Mouse (Mus musculus) bone marrow macrophage, adult 2 months (primary cell): Measurements from ENCODE around the gene Megf6. TPM values are rescaled to one million over a fixed set of nuclear protein-coding genes. Genes with fewer than 3 reads are reported as not detected.

Source experiments
- H3K27ac ChIP-seq: 2 replicates; pipeline ENCODE4 v1.5.1; 2012; ENCODE audit warnings: low read depth, low read length; ENCODE audit not compliant: insufficient read depth
- H3K4me1 ChIP-seq: 2 replicates; pipeline ENCODE4 v1.6.1; 2012; ENCODE audit warnings: low read length; ENCODE audit not compliant: control insufficient read depth, insufficient read depth
- H3K4me3 ChIP-seq: 2 replicates; pipeline ENCODE4 v1.5.1; 2012; ENCODE audit warnings: mild to moderate bottlenecking, low read length, moderate library complexity; ENCODE audit not compliant: insufficient read depth
- CTCF ChIP-seq: IDR thresholded peaks from 2 replicates; pipeline ENCODE4 v1.5.1; 2012; ENCODE audit warnings: low read depth, mild to moderate bottlenecking, low read length, moderate library complexity
- POLR2A ChIP-seq: IDR thresholded peaks from 2 replicates; pipeline ENCODE4 v1.6.1; 2012; ENCODE audit warnings: mild to moderate bottlenecking, low read depth, low read length, borderline replicate concordance
- polyA plus RNA-seq: library from polyadenylated mRNA; stranded (reverse); fragments of >200 nt; gene quantifications from 2 replicates; pipeline ENCODE4 v1.2.4, GENCODE M21; 2012; ENCODE audit not compliant: missing spikeins, insufficient read depth, insufficient read length

Gene Megf6
- polyA plus RNA-seq, 1 experiment, result not detected

DNA sequence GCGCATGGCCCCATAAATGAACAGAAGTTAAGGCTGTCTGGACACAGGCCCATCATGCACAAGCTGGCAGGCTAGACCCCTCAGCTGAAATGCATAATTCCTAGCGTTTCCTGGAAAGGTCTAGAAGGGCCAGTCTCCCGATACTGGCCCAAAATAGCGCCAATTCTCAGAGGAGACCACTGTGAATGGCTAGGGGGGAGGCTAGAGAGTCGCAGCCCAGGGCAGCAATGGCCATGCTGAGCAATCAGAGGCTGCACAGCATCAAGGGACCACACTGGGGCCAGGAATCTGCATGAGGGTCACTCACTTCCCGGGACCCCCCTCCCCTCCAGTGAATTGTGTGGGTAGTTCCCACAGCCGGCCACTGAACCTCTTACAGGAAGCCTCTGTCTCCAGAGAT, 113.1 kb downstream of the Megf6 start:
- no peak overlapping the region for H3K4me3 ChIP-seq
- TF ChIP-seq CTCF (no peak), POLR2A (no peak)
- no peaks in the 10 kb centered on the region for H3K4me1 ChIP-seq
- H3K27ac ChIP-seq, result no peak overlapping the region

DNA sequence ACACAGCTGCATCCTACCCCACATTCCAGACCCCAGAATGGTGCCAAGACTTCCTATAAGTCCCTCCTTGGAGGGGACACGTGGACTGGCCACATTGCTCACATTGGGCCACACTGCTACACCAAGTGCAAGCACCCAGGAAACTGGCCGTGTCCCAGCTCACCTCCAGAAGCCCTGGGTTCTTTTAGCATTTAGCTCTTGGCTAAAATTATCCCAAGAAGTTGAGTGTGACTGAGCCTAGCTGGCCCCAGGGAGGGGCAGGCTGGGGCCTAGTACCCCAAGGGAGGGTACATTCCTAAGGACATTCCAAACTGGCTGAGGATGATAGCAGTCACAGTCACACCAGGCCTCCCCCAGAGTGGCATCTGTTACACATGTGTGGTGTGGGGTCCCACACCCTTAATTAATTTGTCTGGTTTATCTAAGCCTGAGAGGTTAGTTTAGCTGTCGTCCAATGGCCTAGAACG, 123.2 kb downstream of the Megf6 start:
- TF ChIP-seq POLR2A (no peak), CTCF (no peak)
- Histone ChIP-seq H3K4me3 (no peak overlapping the region), H3K4me1 (no peaks in the 10 kb centered on the region), H3K27ac (no peak overlapping the region)

DNA sequence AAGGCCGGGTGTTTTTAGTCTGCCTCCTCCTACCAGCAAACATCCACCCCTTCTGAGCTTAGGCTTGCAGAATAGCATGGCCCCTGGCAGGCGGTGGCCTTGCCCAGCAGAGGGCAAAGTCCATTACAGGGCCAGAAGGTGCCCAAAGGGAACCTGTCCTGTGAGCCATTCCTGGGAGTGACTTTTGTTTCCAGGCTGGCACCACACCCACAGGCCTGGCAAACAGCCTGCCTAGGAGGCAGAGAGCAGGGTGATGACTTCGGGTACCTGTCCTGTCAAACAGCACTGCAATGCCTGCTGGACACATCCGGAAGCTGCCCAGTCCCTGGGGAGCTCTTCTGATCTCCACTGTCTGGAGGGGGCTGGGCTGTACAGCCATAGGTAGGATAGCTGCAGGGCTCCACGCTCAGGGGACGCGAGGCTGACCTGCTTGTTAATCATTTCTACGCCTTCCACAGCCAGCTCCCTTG, 123.8 kb downstream of the Megf6 start:
- Histone ChIP-seq H3K4me3 (no peak overlapping the region), H3K4me1 (no peaks in the 10 kb centered on the region), H3K27ac (no peak overlapping the region)
- no peak for TF ChIP-seq CTCF
- TF ChIP-seq POLR2A, result no peak

DNA sequence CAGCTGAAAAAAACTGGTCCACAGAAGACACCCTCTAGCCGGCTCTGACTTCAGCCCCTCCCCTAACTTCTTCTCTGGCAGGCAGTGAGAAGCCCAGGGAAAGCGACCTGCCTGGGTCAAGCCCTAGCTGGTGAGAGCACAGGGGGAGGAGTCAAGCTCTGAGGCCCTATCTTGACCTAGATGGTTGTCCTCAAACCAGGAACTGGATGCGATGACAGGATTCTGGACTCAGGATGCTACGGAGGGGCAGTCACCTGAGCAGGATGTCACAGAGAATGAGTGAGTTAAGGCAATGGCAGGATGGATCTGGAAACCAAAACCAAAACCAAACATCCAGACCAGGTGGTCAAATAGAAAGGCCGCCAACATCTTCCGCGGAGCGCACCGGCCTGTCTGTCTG, 127.2 kb downstream of the Megf6 start:
- Histone ChIP-seq H3K4me3 (no peak overlapping the region), H3K4me1 (no peaks in the 10 kb centered on the region), H3K27ac (no peak overlapping the region)
- TF ChIP-seq POLR2A (no peak), CTCF (no peak)

DNA sequence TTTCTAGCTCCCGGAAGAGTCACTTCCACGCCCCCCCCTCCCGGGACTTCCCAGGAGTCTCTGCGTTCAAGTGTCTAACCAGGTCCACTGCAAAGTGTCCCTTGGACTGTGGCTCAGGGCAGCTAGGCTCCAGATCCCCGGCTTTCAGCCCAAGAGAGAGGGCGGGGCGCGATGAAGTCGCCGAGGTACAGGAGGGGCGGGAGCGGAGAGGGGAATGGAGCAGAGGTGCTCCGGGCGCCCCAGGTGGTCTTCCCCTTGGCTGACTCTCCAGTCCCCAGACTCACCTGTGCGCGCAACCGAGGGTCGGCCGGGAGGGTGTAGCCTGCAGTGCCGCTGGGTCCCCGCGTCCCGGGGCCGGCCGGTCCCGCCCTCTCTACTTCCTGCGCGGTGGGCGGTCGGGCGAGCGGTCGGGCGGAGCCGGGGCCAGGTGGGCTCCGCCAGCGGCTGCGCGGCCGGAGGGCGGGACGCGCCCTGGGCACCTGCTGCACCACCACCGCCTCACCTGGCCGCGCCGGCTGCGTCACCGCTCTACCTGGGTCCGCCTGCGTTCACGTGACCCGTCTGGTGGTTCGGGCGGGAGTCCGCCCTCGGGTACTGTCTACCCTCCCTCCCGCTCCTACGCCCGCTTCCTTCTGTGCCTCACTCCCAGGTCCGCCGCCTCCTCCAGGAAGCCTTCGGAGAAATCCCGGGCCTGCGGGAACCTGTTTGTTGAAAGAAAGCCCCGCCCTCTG, 129.2 kb downstream of the Megf6 start:
- Histone ChIP-seq H3K4me1 (no peaks in the 10 kb centered on the region), H3K4me3 (peak overlapping the region; percentile 11; the same call in 1 of the 2 replicates), H3K27ac (no peak overlapping the region)
- no peak for TF ChIP-seq POLR2A
- TF ChIP-seq CTCF, result no peak

DNA sequence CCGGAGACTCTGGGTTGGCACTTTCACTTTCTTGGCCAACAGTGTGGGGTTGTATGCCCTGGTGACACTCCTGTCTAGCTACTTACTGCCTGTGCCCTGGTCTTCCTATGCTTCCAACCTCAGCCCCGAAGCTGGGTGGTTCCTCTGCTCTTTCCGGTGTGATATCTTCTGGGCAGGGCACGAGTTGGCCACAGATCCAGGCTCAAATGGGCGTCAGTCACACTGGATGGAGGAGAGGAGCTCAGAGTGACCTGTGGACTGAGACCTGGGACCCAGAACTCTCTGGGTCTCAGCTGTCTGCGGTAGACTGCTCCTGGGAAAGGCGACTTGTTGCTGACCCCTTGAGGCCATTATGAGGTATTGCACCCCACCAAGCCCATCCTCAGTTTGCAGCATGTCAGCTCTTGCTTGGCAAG, 130.9 kb downstream of the Megf6 start, which contains the start of gene Arhgef16:
TSS of gene Arhgef16 (minus strand) at position 211 of the 416 bp plus-strand sequence.
- Histone ChIP-seq H3K4me3 (no peak within 1 kb of the TSS), H3K4me1 (no peaks in the 10 kb centered on the region), H3K27ac (no peak within 1 kb of the TSS)
- TF ChIP-seq CTCF, result peak; percentile 40; the same call in 1 of the 2 replicates
- no peak for TF ChIP-seq POLR2A

DNA sequence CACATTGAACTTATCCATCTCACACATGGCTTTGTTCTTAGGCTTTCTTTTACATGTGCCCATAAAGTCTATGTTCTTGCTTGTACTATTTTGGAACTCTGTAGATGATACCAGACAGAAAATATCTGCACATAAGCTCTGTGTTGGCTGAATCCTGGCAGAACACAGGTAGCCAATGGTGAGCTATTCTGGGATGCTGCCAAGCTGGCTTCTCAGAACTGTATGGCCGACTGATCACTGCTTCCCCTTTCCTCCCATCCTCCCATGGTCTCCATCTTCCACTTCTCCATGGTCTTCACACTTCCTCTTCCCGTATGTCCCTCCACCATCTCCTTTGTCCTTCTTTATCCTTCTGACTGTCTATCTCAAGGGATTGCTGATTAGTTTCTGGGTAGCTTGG, 138.6 kb downstream of the Megf6 start:
- Histone ChIP-seq H3K27ac (no peak overlapping the region), H3K4me1 (no peaks in the 10 kb centered on the region), H3K4me3 (no peak overlapping the region)
- no peak for TF ChIP-seq POLR2A
- TF ChIP-seq CTCF, result no peak

DNA sequence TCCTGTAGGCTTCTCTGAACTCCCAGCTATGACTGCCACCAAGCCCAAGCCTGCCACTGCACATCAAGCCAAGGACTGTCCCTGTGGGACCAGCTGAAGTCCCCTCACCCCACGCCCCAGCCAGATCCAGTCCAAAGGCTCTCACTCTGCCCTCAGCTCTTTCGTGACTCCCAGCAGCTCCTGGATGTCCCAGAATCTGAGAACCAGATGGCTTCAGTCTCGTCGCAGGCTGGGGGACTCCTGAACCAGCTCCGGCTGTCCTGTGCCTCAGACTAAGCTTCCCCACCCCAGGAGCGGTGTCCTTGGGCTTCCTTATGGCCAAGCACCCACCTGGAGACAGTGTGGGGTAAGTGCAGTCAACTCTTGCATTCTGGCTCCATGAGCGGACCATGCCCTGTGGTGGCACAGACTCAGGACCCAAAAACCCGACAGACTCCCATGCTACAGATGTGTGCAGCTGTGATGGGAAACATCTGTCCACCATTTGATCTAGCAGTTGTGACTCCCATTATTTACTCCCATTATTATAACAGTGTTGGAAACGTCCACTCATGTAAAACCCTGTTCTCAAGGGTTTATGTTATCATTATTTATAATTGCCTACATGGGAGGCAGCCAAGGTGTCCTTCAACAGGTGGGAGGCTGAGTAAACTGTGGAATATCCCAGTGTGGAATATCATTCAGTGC, 140.2 kb downstream of the Megf6 start:
- no peaks in the 10 kb centered on the region for H3K4me1 ChIP-seq
- H3K27ac ChIP-seq, result no peak overlapping the region
- H3K4me3 ChIP-seq, result no peak overlapping the region
- TF ChIP-seq POLR2A, result no peak
- no peak for TF ChIP-seq CTCF

DNA sequence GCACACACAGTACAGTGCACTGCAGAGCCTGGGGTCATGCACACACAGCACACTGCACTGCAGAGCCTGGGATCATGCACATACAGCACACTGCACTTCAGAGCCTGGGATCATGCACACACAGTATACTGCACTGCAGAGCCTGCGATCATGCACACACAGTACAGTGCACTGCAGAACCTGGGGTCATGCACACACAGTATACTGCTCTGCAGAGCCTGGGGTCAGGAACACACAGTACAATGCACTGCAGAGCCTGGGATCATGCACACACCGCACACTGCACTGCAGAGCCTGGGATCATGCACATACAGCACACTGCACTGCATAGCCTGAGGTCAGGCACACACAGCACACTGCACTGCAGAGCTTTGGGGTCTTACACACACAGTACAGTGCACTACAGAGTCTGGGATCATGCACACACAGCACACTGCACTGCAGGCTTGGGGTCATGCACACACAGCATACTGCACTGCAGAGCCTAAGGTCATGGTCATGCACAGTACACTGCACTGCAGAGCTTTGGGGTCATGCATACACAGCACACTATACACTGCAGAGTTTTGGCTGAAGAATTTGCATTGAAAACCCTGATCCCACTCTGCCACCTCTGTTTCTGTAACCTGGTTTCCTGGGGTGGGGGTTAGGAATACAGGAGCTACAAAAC, 141.7 kb downstream of the Megf6 start:
- H3K27ac ChIP-seq, result no peak overlapping the region
- no peak overlapping the region for H3K4me3 ChIP-seq
- H3K4me1 ChIP-seq, result no peaks in the 10 kb centered on the region
- no peak for TF ChIP-seq CTCF
- no peak for TF ChIP-seq POLR2A
